Mouse (Mus musculus) adrenal gland, postnatal 10 days (tissue): ENCODE results near the gene Kank2. TPM values are rescaled to one million over a fixed set of nuclear protein-coding genes. Genes with fewer than 3 reads are reported as not detected.
A peak's percentile ranks its signal among the peaks of the same experiment; 100 is the strongest.

Experiments
- DNase-seq: peaks from one replicate; pipeline ENCODE4 v3.0.0; 2021; ENCODE audit warnings: mixed read lengths
- long read RNA-seq, 2 experiments: library from polyadenylated mRNA; stranded (forward); transcript quantifications; one replicate each; pipeline ENCODE4 v2.0.0; 2021
- total RNA-seq, 2 experiments: library from RNA; stranded (reverse); gene quantifications; 2 replicates each; pipeline ENCODE4 v1.2.3; 2021

The Kank2 gene
- total RNA-seq, result 10 to 100 TPM; 33.1 to 37.2 TPM
- long read RNA-seq, experiment 1, full-length matches to known transcripts, result 9 of 20 reads
- long read RNA-seq, experiment 1, partial matches to known transcripts, result 9 of 20 reads
- long read RNA-seq, experiment 1, other reads (novel, unspliced or antisense), result 2 of 20 reads
- long read RNA-seq, experiment 2, full-length matches to known transcripts, result 7 of 17 reads
- long read RNA-seq, experiment 2, partial matches to known transcripts, result 6 of 17 reads
- long read RNA-seq, experiment 2, other reads (novel, unspliced or antisense), result 4 of 17 reads

- DNase-seq, result peak; percentile 95
These were observed at the start of gene Kank2 for GRCm38 (mm10) chr9:21798345-21799009. Gene Kank2 (minus strand): TSS chr9:21798744.

GRCm38 (mm10) chr9:21847926-21848325 lies 49.4 kb upstream of the Kank2 start:
- DNase-seq, result no peak

GRCm38 (mm10) chr9:21847425-21847824 lies 48.9 kb upstream of the Kank2 start:
- no peak for DNase-seq

GRCm38 (mm10) chr9:21846755-21847341 lies 48.3 kb upstream of the Kank2 start:
- peak; percentile 64 for DNase-seq

GRCm38 (mm10) chr9:21845381-21846080 lies 47.0 kb upstream of the Kank2 start:
- no peak for DNase-seq

GRCm38 (mm10) chr9:21843086-21843485 lies 44.5 kb upstream of the Kank2 start:
- no peak for DNase-seq

- DNase-seq, result no peak
These were observed 43.8 kb upstream of the Kank2 start for GRCm38 (mm10) chr9:21842391-21842790.

- DNase-seq, result no peak
These were observed 42.8 kb upstream of the Kank2 start for GRCm38 (mm10) chr9:21841340-21841739.

GRCm38 (mm10) chr9:21840115-21840787 lies 41.7 kb upstream of the Kank2 start:
- peak; percentile 69 for DNase-seq

GRCm38 (mm10) chr9:21837690-21838089 lies 39.1 kb upstream of the Kank2 start:
- DNase-seq, result no peak

- DNase-seq, result peak; percentile 89
These were observed 36.8 kb upstream of the Kank2 start, which contains the start of gene Angptl8 for GRCm38 (mm10) chr9:21835258-21835912. Gene Angptl8 (plus strand): TSS chr9:21835510.

GRCm38 (mm10) chr9:21831558-21832240 lies 33.2 kb upstream of the Kank2 start:
- DNase-seq, result peak; percentile 63

- peak; percentile 78 for DNase-seq
These were observed 32.4 kb upstream of the Kank2 start for GRCm38 (mm10) chr9:21830936-21831335.

GRCm38 (mm10) chr9:21830461-21830850 lies 31.9 kb upstream of the Kank2 start:
- DNase-seq, result no peak

- no peak for DNase-seq
These were observed 31.4 kb upstream of the Kank2 start for GRCm38 (mm10) chr9:21829834-21830460.

- DNase-seq, result no peak
These were observed 25.8 kb upstream of the Kank2 start for GRCm38 (mm10) chr9:21824366-21824765.

- DNase-seq, result no peak
These were observed 25.4 kb upstream of the Kank2 start for GRCm38 (mm10) chr9:21823957-21824356.

- no peak for DNase-seq
These were observed 24.1 kb upstream of the Kank2 start for GRCm38 (mm10) chr9:21822686-21823085.

GRCm38 (mm10) chr9:21820183-21820582 lies 21.6 kb upstream of the Kank2 start:
- DNase-seq, result no peak

GRCm38 (mm10) chr9:21819181-21819729 lies 20.7 kb upstream of the Kank2 start:
- DNase-seq, result no peak
